Mouse (Mus musculus) lung, embryonic 14.5 days (tissue): ENCODE data around the gene Xylt1. TPM values are rescaled to one million over a fixed set of nuclear protein-coding genes. Genes with fewer than 3 reads are reported as not detected.
A peak's percentile ranks its signal among the peaks of the same experiment; 100 is the strongest.

Experiments
- ATAC-seq: fragments of 200-750 bp; cut with Nextera tagmentation; 2 replicates; pipeline ENCODE4 v1.8.0; 2017; ENCODE audit warnings: mild to moderate bottlenecking, moderate TSS enrichment, moderate library complexity; ENCODE audit not compliant: insufficient read depth
- DNase-seq: peaks from one replicate; pipeline ENCODE4 v3.0.0-alpha.2; 2015
- H3K27ac ChIP-seq: fragments of 300-500 bp; sonication (generic); 2 replicates; pipeline ENCODE4 v1.5.1; 2014; ENCODE audit warnings: low read depth, mild to moderate bottlenecking, moderate library complexity
- H3K27me3 ChIP-seq: fragments of 300-500 bp; sonication (generic); 2 replicates; pipeline ENCODE4 v1.6.1; 2014; ENCODE audit warnings: low read length, control low read depth; ENCODE audit not compliant: insufficient read depth
- H3K36me3 ChIP-seq: fragments of 300-500 bp; sonication (generic); 2 replicates; pipeline ENCODE4 v1.6.1; 2014; ENCODE audit warnings: control low read depth; ENCODE audit not compliant: insufficient read depth
- H3K4me1 ChIP-seq: fragments of 300-500 bp; sonication (generic); 2 replicates; pipeline ENCODE4 v1.6.1; 2014; ENCODE audit warnings: antibody characterized with exemption, control low read depth; ENCODE audit not compliant: insufficient read depth
- H3K4me2 ChIP-seq: fragments of 300-500 bp; sonication (generic); 2 replicates; pipeline ENCODE4 v1.6.1; 2014; ENCODE audit warnings: mild to moderate bottlenecking
- H3K4me3 ChIP-seq: fragments of 300-500 bp; sonication (generic); 2 replicates; pipeline ENCODE4 v1.5.1; 2014; ENCODE audit warnings: low read depth, low read length
- H3K9ac ChIP-seq: fragments of 300-500 bp; sonication (generic); 2 replicates; pipeline ENCODE4 v1.6.1; 2014
- H3K9me3 ChIP-seq: fragments of 300-500 bp; sonication (generic); 2 replicates; pipeline ENCODE4 v1.6.1; 2016; ENCODE audit warnings: low read depth, low read length, control low read depth
- CTCF ChIP-seq: IDR thresholded peaks from 2 replicates; pipeline ENCODE4 v1.5.1; 2016; ENCODE audit warnings: antibody characterized with exemption, low read depth
- WGBS: fragments of 180-500 bp; shearing (Covaris S2); extraction: QIAGEN DNeasy Blood & Tissue Kit; methylation state at CpG from one replicate; pipeline ENCODE4 v1.1.7; 2014; 5-methylcytosine and 5-hydroxymethylcytosine counted together
- polyA plus RNA-seq: library from polyadenylated mRNA; unstranded; fragments of >200 nt; fragmentation: Nextera tagmentation; extraction: Ambion mirVana; gene quantifications from 2 replicates; pipeline ENCODE4 v1.2.1, GENCODE M21; 2014

The Xylt1 gene
- polyA plus RNA-seq, 1 experiment from 2014 or later: 1.0 TPM

DNA sequence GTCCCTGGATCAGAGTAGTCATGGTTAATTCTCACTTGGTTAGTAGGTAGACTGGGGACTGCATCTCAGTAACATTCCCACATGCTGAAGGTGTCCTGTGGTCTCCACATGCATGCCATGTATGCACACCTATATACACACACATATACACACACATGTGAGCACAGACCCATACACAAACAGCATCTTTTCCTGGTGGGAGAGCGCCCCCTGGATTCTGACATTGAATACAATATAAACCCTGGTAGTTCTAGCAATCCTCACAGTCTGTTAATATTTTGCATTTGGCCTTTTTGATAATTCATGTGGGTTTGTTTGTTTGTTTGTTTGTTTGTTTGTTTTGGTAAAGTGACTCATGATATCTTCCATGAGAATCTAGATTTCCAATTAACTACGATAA, 242.0 kb downstream of the Xylt1 start:
- no peaks in the 10 kb centered on the region for H3K36me3 ChIP-seq
- no peaks in the 10 kb centered on the region for H3K4me1 ChIP-seq
- no peak overlapping the region for H3K27ac ChIP-seq
- peak; percentile 55 for TF ChIP-seq CTCF
- no peak overlapping the region for H3K4me3 ChIP-seq
- H3K9ac ChIP-seq: no peak overlapping the region
- ATAC-seq (no peak), DNase-seq (peak; percentile 39)
- H3K27me3 ChIP-seq: no peaks in the 10 kb centered on the region
- WGBS: 69% methylated on average over 2 of the region's 2 CpGs
- no peaks in the 10 kb centered on the region for H3K9me3 ChIP-seq
- H3K4me2 ChIP-seq: no peak overlapping the region

- 50% methylated on average over 3 of the region's 3 CpGs for WGBS
- DNase-seq (no peak), ATAC-seq (no peak)
- TF ChIP-seq CTCF: no peak
- Histone ChIP-seq H3K4me1 (no peaks in the 10 kb centered on the region), H3K27ac (no peak overlapping the region), H3K4me2 (no peak overlapping the region), H3K9me3 (no peaks in the 10 kb centered on the region), H3K27me3 (no peaks in the 10 kb centered on the region), H3K9ac (no peak overlapping the region), H3K4me3 (no peak overlapping the region), H3K36me3 (no peaks in the 10 kb centered on the region)
These were observed 248.0 kb downstream of the Xylt1 start for GRCm38 (mm10) chr7:117628791-117629190.

DNA sequence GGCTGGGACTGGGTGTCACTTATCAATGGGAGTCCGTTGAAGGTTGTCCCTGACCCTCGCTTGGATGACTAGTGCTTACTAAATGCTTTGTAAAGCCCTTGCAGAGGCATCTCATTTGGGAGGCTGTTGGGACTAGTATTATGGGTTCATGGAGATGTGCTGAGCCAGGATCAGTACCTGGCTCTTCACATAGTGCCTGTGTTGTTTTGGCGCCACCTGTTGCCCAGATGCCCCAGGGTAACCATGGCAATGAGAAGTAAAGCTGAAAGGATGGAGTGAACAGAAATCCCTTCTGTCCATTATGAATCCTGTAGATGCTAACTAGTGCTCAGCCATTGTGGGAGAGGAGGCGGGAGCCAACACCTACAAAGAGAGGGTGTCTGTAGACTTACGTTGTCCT, 249.9 kb downstream of the Xylt1 start:
- TF ChIP-seq CTCF: peak; percentile 53
- Histone ChIP-seq H3K4me2 (no peak overlapping the region), H3K9me3 (no peaks in the 10 kb centered on the region), H3K27ac (no peak overlapping the region), H3K36me3 (no peaks in the 10 kb centered on the region), H3K27me3 (no peaks in the 10 kb centered on the region), H3K4me1 (no peaks in the 10 kb centered on the region), H3K4me3 (no peak overlapping the region), H3K9ac (no peak overlapping the region)
- 60% methylated on average over 5 of the region's 5 CpGs for WGBS
- ATAC-seq (no peak), DNase-seq (peak; percentile 33)

DNA sequence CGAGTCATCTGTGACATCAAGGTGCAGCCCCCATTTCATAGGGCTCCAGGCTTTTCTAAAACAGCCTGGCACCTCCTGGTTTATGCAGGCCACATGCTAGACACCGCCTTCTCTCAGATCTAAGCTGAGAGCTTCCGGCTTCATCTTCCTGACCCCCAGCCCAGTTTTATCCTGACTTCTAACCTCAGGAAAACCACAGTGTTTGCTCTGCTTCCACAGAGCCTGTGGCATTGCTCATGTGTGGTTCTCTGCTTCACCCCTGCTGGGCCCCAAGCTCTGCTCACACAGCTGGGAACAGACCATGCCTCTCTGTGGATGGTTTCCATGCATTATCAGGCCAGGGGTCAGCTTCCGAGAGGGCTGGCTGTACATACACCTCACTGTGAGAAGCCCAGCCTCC, 254.8 kb downstream of the Xylt1 start:
- no peak for TF ChIP-seq CTCF
- H3K9me3 ChIP-seq: no peaks in the 10 kb centered on the region
- H3K9ac ChIP-seq: no peak overlapping the region
- no peak overlapping the region for H3K27ac ChIP-seq
- DNase-seq (no peak), ATAC-seq (no peak)
- no peak overlapping the region for H3K4me3 ChIP-seq
- 70% methylated on average over 4 of the region's 4 CpGs for WGBS
- H3K4me1 ChIP-seq: no peaks in the 10 kb centered on the region
- no peak overlapping the region for H3K4me2 ChIP-seq
- H3K27me3 ChIP-seq: no peaks in the 10 kb centered on the region
- 0 out of 2 replicates have a peak, but pooled peaks cover 3% of the 10 kb centered on the region for H3K36me3 ChIP-seq

GRCm38 (mm10) chr7:117636713-117637112, 255.9 kb downstream of the Xylt1 start:
- H3K9ac ChIP-seq: no peak overlapping the region
- H3K27ac ChIP-seq: no peak overlapping the region
- ATAC-seq: peak; percentile 38; the same call in 1 of the 2 replicates
- DNase-seq: peak; percentile 59
- no peak overlapping the region for H3K4me2 ChIP-seq
- no peaks in the 10 kb centered on the region for H3K9me3 ChIP-seq
- WGBS: 67% methylated on average over 3 of the region's 3 CpGs
- H3K36me3 ChIP-seq: 0 out of 2 replicates have a peak, but pooled peaks cover 3% of the 10 kb centered on the region
- no peak for TF ChIP-seq CTCF
- no peak overlapping the region for H3K4me3 ChIP-seq
- no peaks in the 10 kb centered on the region for H3K4me1 ChIP-seq
- no peaks in the 10 kb centered on the region for H3K27me3 ChIP-seq

DNA sequence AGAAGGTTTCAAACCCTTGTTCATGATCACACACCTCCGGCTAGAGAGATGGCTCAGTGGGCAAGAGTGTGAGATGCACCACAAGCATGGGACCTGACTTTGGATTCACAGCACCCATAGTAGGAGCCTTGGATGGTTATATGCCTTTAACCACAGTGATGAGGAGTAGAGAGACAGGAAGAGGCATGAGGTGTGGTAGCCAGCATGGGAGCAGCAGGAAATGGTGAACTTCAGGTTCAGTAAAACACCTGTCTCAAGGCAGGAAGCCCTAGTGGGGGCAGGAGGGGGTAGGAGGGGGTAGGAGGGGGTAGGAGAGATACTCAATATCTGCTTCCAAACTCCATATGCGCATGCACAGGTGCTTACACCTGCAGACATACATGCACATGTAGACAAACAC, 257.2 kb downstream of the Xylt1 start:
- DNase-seq: no peak
- H3K27me3 ChIP-seq: no peaks in the 10 kb centered on the region
- no peak for ATAC-seq
- 0 out of 2 replicates have a peak, but pooled peaks cover 3% of the 10 kb centered on the region for H3K36me3 ChIP-seq
- H3K27ac ChIP-seq: no peak overlapping the region
- no peak overlapping the region for H3K4me3 ChIP-seq
- no peaks in the 10 kb centered on the region for H3K4me1 ChIP-seq
- no peak overlapping the region for H3K9ac ChIP-seq
- WGBS: 84% methylated on average over 2 of the region's 2 CpGs
- no peak overlapping the region for H3K4me2 ChIP-seq
- H3K9me3 ChIP-seq: no peaks in the 10 kb centered on the region
- TF ChIP-seq CTCF: no peak

DNA sequence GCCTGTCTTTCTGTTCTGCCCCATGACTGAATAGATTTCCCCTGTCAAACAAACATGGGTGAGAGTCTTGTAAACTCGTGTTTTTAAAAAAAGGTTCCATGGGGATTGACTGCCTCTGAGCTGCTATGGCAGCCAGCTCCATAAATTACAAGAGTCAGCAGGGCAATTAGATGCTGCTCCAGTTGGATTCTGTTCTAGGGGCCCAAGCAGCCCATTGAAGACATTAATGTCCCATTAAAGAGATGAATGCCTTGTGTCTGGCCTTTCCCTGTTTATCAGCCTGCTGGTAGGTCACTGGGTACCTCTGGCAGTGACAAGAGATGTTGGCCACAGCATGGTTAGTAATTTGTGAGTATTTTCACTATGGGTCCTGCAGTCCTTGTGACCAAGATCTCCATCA, 271.9 kb downstream of the Xylt1 start:
- 50% methylated on average over 1 of the region's 1 CpGs for WGBS
- no peak for DNase-seq
- TF ChIP-seq CTCF: no peak

GRCm38 (mm10) chr7:117655732-117656131, 275.0 kb downstream of the Xylt1 start:
- DNase-seq (no peak), ATAC-seq (no peak)
- Histone ChIP-seq H3K36me3 (no peaks in the 10 kb centered on the region), H3K4me1 (no peaks in the 10 kb centered on the region), H3K9me3 (no peaks in the 10 kb centered on the region), H3K27me3 (no peaks in the 10 kb centered on the region), H3K27ac (no peak overlapping the region), H3K4me3 (no peak overlapping the region), H3K4me2 (no peak overlapping the region), H3K9ac (no peak overlapping the region)
- WGBS: 88% methylated on average over 5 of the region's 5 CpGs
- no peak for TF ChIP-seq CTCF

More for the DNA sequence above, 271.9 kb downstream of the Xylt1 start:
- Histone ChIP-seq H3K9me3 (no peaks in the 10 kb centered on the region), H3K27ac (no peak overlapping the region), H3K4me3 (no peak overlapping the region), H3K4me2 (no peak overlapping the region), H3K4me1 (no peaks in the 10 kb centered on the region), H3K9ac (no peak overlapping the region), H3K36me3 (no peaks in the 10 kb centered on the region), H3K27me3 (no peaks in the 10 kb centered on the region)
- no peak for ATAC-seq
